Mouse (Mus musculus) small intestine, adult 2 months (tissue): ENCODE results near the gene Cdh23.

Source experiments
- CTCF ChIP-seq: fragments of 200-500 bp; IDR thresholded peaks from 2 replicates; pipeline ENCODE4 v1.5.1; 2012; ENCODE audit warnings: low read depth, mild to moderate bottlenecking, control low read depth, inconsistent platforms, low read length, moderate library complexity, mixed read lengths; ENCODE audit not compliant: insufficient replicate concordance, insufficient read length; ENCODE audit errors: extremely low read depth
- POLR2A ChIP-seq: fragments of 200-500 bp; IDR thresholded peaks from 2 replicates; pipeline ENCODE4 v1.6.1; 2012; ENCODE audit warnings: low read depth, mild to moderate bottlenecking, control low read depth, inconsistent platforms, low read length, moderate library complexity

GRCm38 (mm10) chr10:60580666-60581065 lies 115.6 kb downstream of the Cdh23 start:
- TF ChIP-seq POLR2A (no peak), CTCF (no peak)
